Mouse (Mus musculus) layer of hippocampus, adult 8-10 months (tissue): ENCODE data around the gene Erv3. TPM values are rescaled to one million over a fixed set of nuclear protein-coding genes. Genes with fewer than 3 reads are reported as not detected.

ENCODE experiments used
- DNase-seq, 2 experiments: peaks; one replicate each; pipeline ENCODE4 v3.0.0; 2022; ENCODE audit warnings: low spot score in 2 of 2
- total RNA-seq, 4 experiments: library from RNA; stranded (reverse); gene quantifications; 2 replicates each; pipeline ENCODE4 v1.2.4; 2022

Erv3 gene
- total RNA-seq, 4 experiments from 2014 or later = 0.12 to 0.36 (median 0.29) TPM

- DNase-seq = no peak
These were observed 34.0 kb downstream of the Erv3 start for GRCm38 (mm10) chr2:131825498-131825897.

- DNase-seq = no peak
These were observed 35.6 kb downstream of the Erv3 start for GRCm38 (mm10) chr2:131823931-131824330.

GRCm38 (mm10) chr2:131822492-131822891 lies 37.1 kb downstream of the Erv3 start:
- DNase-seq = no peak

GRCm38 (mm10) chr2:131821708-131821990 lies 37.9 kb downstream of the Erv3 start:
- DNase-seq = no peak

GRCm38 (mm10) chr2:131820932-131821707 lies 38.4 kb downstream of the Erv3 start:
- DNase-seq = peak; percentile 73 to 91

GRCm38 (mm10) chr2:131820088-131820675 lies 39.4 kb downstream of the Erv3 start:
- peak; percentile 66 to 91 for DNase-seq

GRCm38 (mm10) chr2:131814327-131814726 lies 45.2 kb downstream of the Erv3 start:
- no peak for DNase-seq

GRCm38 (mm10) chr2:131813437-131813836 lies 46.1 kb downstream of the Erv3 start:
- no peak for DNase-seq

- peak; percentile 54 to 67 for DNase-seq
These were observed 46.9 kb downstream of the Erv3 start for GRCm38 (mm10) chr2:131812480-131813137.

- DNase-seq = no peak
These were observed 47.9 kb downstream of the Erv3 start for GRCm38 (mm10) chr2:131811607-131812006.

- DNase-seq = no peak
These were observed 50.7 kb downstream of the Erv3 start for GRCm38 (mm10) chr2:131808856-131809255.

GRCm38 (mm10) chr2:131807660-131808059 lies 51.9 kb downstream of the Erv3 start:
- no peak for DNase-seq

- DNase-seq = no peak
These were observed 52.7 kb downstream of the Erv3 start for GRCm38 (mm10) chr2:131806863-131807262.

- no peak for DNase-seq
These were observed 54.2 kb downstream of the Erv3 start for GRCm38 (mm10) chr2:131805306-131805705.

GRCm38 (mm10) chr2:131803801-131804200 lies 55.7 kb downstream of the Erv3 start:
- no peak for DNase-seq

Other genes with a start within 250 kb of the Erv3 start
- gene Prnp, start 50.2 kb upstream of the Erv3 start, total RNA-seq = 1,000 to 10,000 TPM; 1,012 to 1,060 (median 1,025) TPM
- gene Prn, start 50.2 kb upstream of the Erv3 start, total RNA-seq = under 1 TPM in 1 of 4 experiments, not detected in 3; 0.11 TPM
- under 1 TPM in 2 of 4 experiments, not detected in 2; 0.13 to 0.19 TPM for gene Prnd, start 91.1 kb upstream of the Erv3 start, total RNA-seq
- gene Rassf2, start 170.5 kb upstream of the Erv3 start, total RNA-seq = 10 to 100 TPM; 50.1 to 62.3 (median 53.7) TPM